Mouse (Mus musculus): ENCODE results near the gene Zfp345. TPM values are rescaled to one million over a fixed set of nuclear protein-coding genes. Genes with fewer than 3 reads are reported as not detected.
A peak's percentile ranks its signal among the peaks of the same experiment; 100 is the strongest.
"Not testable (repeated sequence)": the region's sequence is repeated elsewhere in the genome, so short reads cannot be mapped to it uniquely, and the experiment has no call there.

Zfp345 gene
- under 1 TPM; 0.17 to 0.25 TPM for total RNA-seq (2021)

DNA sequence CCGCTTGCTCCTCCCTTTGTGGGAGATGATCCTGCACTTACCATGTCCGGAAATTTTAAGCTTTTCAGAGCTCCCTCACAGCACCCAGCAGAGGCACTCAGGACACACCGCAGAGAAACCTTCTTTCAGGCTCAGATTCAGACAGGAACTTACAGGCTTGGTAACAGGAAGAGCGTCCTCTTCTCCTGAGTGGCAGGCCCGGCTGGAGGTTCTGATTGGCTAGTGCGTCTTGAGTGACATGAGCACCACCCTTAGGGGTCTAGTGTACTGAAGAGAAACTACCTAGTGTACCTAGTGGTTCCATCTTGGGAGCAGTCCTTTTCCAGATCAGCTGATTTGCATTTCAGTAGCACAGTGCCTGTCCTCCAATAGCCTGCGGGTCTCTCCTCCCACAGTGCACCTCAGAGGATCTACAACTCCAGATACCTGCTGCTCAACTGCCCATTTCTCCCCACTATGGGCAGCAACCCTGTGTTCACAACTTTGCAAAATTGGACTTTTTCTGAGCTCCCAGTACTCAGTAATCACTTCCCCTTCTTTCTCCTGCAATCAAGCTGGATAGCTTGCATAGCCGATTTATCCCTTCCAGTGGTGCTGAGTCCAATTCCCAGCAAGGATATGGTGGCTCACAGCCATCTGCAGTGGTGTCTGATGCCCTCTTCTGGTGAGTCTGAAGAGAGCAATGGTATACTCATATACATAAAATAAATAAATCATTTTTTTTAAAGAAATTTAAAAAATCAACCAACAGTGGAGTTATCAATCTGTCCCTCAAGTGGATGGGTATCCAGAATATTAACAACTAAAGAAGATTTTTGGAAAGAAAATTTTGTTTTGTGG is at the start of gene Zfp345:
Zfp345 (minus strand) TSS at position 153 of the 840 bp plus-strand sequence.
- DNase-seq, result peak; percentile 14

DNA sequence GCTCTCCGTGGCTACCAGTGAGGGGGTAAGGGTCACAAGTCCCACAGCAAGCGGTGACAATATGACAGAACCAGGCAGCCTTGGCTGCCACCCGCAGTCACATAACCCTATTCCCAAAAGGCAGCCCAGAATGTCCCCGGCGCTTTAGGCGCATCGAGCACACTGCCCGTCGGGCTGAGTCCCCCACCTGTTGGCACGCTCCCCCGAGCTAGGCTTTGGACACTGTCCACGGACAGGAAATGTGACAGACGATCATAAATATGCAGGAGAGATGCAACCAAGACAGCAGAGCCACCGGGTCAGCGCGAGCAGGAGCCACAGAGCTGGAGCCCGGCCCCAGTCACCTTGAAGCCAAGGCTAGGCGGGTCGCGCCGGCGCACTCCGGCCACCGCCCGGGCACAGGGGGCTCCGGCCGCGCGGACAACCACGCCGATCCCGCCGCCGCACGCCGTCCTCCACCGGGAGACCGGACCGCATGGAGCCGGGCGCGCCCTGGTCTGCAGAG is 40.9 kb upstream of the Zfp345 start:
- no peak for DNase-seq

- DNase-seq, result no peak
Measured at GRCm38 (mm10) chr2:150512837-150513236, 27.9 kb upstream of the Zfp345 start.

DNA sequence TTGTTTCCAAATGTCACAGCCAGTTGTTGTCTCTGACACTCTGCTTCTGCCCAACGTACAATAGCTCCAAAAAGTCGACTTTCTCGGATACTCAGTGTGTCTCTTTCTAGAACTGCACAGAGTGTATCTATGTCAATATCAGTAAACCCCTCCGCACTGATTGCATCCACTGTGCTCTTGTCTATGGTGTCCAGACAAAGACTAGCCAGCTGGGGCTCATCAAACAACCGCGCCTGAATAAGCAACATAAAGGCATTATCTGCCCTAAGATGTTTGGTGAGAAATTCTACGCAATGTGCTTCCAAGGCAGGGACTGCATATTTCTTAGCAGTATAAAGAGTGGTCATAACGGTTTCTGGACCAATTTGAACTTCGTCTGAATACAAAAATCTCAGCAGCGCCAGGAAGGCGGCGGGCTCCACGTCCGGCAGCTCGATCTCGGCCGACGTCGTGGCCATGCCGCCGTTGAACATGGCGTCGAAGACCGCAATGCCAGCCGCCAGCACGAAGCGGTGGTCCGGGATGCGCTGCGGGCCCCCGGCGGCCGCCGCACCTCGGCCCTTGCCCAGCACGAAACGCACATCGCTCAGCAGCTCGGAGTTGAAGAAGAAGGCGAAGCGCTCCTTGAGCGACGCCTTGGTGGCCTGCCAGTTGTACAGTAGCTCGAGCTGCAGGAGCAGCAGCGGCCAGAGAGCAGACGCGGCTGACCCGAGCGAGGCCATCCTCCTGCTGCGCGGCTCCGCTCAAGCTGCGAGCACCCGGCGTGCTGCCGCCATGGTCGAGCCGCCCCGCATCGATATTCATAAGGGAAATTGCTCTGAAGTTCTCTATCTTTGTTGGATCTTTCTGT is 15.5 kb upstream of the Zfp345 start:
- DNase-seq, result not testable (repeated sequence)

GRCm38 (mm10) chr2:150493031-150493430 is 8.1 kb upstream of the Zfp345 start:
- DNase-seq, result no peak

GRCm38 (mm10) chr2:150451180-150451919 is 33.5 kb downstream of the Zfp345 start, which contains the start of gene Zfp442:
TSS of gene Zfp442 (minus strand) at chr2:150451486.
- DNase-seq, result peak; percentile 70

DNA sequence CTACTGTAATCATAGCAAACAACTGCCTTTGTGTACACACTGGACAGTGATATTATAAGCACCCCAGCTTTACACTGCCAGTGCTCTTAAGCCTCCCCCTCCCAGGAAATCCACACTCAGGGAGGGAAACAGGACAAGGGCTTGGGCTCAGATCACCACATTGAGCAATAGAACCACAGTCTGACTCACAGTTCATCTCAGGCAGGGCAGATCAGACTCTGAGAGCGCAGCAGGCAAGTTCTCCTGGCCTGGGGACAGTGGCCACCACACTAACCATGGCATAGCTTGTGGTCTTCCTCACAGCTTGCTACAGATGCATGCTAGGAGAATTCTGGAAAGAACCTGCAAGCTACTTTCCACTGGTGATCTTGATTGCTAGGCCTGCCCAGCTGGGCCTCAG is 45.8 kb downstream of the Zfp345 start:
- DNase-seq, result not testable (repeated sequence)

Other genes starting within 250 kb of the Zfp345 start
- 1 to 10 TPM; 2.4 to 3.5 TPM for gene Gm21994, start 229.5 kb downstream of the Zfp345 start, total RNA-seq (2021)
- gene Gm14124, start 227.6 kb downstream of the Zfp345 start, total RNA-seq (2021), result not detected
- gene Gm10130, start 161.4 kb downstream of the Zfp345 start, total RNA-seq (2021), result 1 to 10 TPM; 2.8 TPM
- 1 to 10 TPM; 4.6 to 5.7 TPM for gene 3300002I08Rik, start 122.3 kb downstream of the Zfp345 start, total RNA-seq (2021)
- gene Zfp442, start 33.6 kb downstream of the Zfp345 start, total RNA-seq (2021), result 1 to 10 TPM; 6.3 to 7.1 TPM
- not detected for gene Cst7, start 85.3 kb upstream of the Zfp345 start, total RNA-seq (2021)
- 10 to 100 TPM; 33.5 to 37.6 TPM for gene Apmap, start 123.5 kb upstream of the Zfp345 start, total RNA-seq (2021)
- gene Acss1, start 183.4 kb upstream of the Zfp345 start, total RNA-seq (2021), result 10 to 100 TPM; 26.7 to 27.3 TPM
- not detected for gene Vsx1, start 204.3 kb upstream of the Zfp345 start, total RNA-seq (2021)